Mouse (Mus musculus): ENCODE results near the gene 1700022I11Rik.

DNA sequence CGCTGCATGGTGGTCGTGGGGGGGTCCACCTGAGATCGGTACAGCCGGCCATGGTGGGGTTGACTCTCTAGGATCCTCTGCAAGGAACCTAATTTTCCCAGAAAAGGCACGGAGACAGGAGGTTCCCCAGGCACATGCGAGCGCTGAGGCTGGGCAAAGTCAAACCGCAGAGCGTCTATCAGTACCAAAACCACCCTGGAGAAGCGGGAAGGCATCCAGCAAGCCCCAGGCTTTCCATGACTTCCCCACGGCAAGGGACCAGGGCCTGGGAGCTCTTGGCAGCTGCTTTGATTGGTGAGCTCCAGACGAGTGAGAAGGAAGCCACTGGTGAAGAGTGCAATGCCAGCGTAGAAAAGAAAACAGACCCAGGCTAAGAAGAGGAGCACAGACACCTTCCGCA, 55.3 kb downstream of the 1700022I11Rik start:
- TF ChIP-seq CTCF (IDR thresholded peaks at IDR 0.05; ENCODE audit: low read depth) (no peak), EP300 (IDR thresholded peaks at IDR 0.05; ENCODE audit: low read depth) (no peak)

Data from heart, postnatal 0 days (tissue).